Mouse (Mus musculus) MEL (cell line): Measurements from ENCODE around the gene U2af1l4. TPM values are rescaled to one million over a fixed set of nuclear protein-coding genes. Genes with fewer than 3 reads are reported as not detected.

ENCODE experiments used
- DNase-seq: peaks from one replicate; pipeline ENCODE4 v3.0.0; 2011; ENCODE audit warnings: low read depth, low spot score
- H3K27ac ChIP-seq: 2 replicates; pipeline ENCODE4 v1.5.1; 2012; ENCODE audit warnings: low read depth, mild to moderate bottlenecking, control low read depth, low read length, moderate library complexity; ENCODE audit not compliant: control insufficient read depth
- H3K27me3 ChIP-seq, 2 experiments: fragments of 150-350 bp in 1 of 2; sonication (generic) in 1 of 2; 2 replicates each; pipeline ENCODE4 v1.6.1; 2012; ENCODE audit warnings: low read length in 2 of 2, mild to moderate bottlenecking in 2 of 2, improper control_type of control experiment in 1 of 2, moderate library complexity in 1 of 2; ENCODE audit not compliant: insufficient read depth in 2 of 2, control insufficient read depth in 1 of 2
- H3K36me3 ChIP-seq, 2 experiments: 2 replicates each; pipeline ENCODE4 v1.6.1; 2012 to 2014; ENCODE audit warnings: low read length in 2 of 2, improper control_type of control experiment in 1 of 2, inconsistent platforms in 1 of 2, mild to moderate bottlenecking in 1 of 2; ENCODE audit not compliant: insufficient read depth in 2 of 2, control insufficient read depth in 1 of 2
- H3K4me1 ChIP-seq, 2 experiments: fragments of 150-350 bp in 1 of 2; sonication (generic) in 1 of 2; 2 replicates each; pipeline ENCODE4 v1.6.1; 2012; ENCODE audit warnings: low read length in 2 of 2, improper control_type of control experiment in 1 of 2, mild to moderate bottlenecking in 1 of 2; ENCODE audit not compliant: insufficient read depth in 2 of 2, control insufficient read depth in 1 of 2
- H3K4me3 ChIP-seq, 2 experiments: fragments of 150-350 bp in 1 of 2; sonication (generic) in 1 of 2; 2 replicates each; pipeline ENCODE4 v1.5.1; 2012; ENCODE audit warnings: low read depth in 2 of 2, low read length in 2 of 2, mild to moderate bottlenecking in 2 of 2, moderate library complexity in 2 of 2, control low read depth in 1 of 2, improper control_type of control experiment in 1 of 2; ENCODE audit not compliant: control insufficient read depth in 1 of 2, insufficient read depth in 1 of 2
- H3K79me2 ChIP-seq: 2 replicates; pipeline ENCODE4 v1.6.1; 2012; ENCODE audit warnings: mild to moderate bottlenecking, low read length, moderate library complexity; ENCODE audit not compliant: control insufficient read depth, poor library complexity, insufficient read depth
- H3K9ac ChIP-seq: 2 replicates; pipeline ENCODE4 v1.6.1; 2012; ENCODE audit warnings: low read depth, mild to moderate bottlenecking, control low read depth, low read length, moderate library complexity; ENCODE audit not compliant: control insufficient read depth, poor library complexity, severe bottlenecking
- H3K9me3 ChIP-seq: fragments of 150-350 bp; sonication (generic); replicated peaks from 2 replicates; pipeline ENCODE4 v1.6.1; 2012; ENCODE audit warnings: mild to moderate bottlenecking, low read length, improper control_type of control experiment, moderate library complexity; ENCODE audit not compliant: insufficient read depth
- CHD1 ChIP-seq: IDR thresholded peaks from 2 replicates; pipeline ENCODE4 v1.6.1; 2012; ENCODE audit warnings: low read depth, mild to moderate bottlenecking, inconsistent platforms, low read length, improper control_type of control experiment
- CHD2 ChIP-seq: IDR thresholded peaks from 2 replicates; pipeline ENCODE4 v1.6.1; 2011; ENCODE audit warnings: low read length, improper control_type of control experiment
- CTCF ChIP-seq, 3 experiments: IDR thresholded peaks in 2 of 3; conservative IDR thresholded peaks in 1 of 3; 2 replicates each; pipeline ENCODE4 v1.5.1; 2011 to 2012; ENCODE audit warnings: low read length in 3 of 3, low read depth in 2 of 3, mild to moderate bottlenecking in 2 of 3, improper control_type of control experiment in 1 of 3, inconsistent platforms in 1 of 3, mixed read lengths in 1 of 3, moderate library complexity in 1 of 3; ENCODE audit not compliant: control insufficient read depth in 1 of 3, insufficient read depth in 1 of 3, poor library complexity in 1 of 3, severe bottlenecking in 1 of 3
- E2F4 ChIP-seq: IDR thresholded peaks from 2 replicates; pipeline ENCODE4 v1.6.1; 2011; ENCODE audit warnings: low read depth, low read length, improper control_type of control experiment, borderline replicate concordance
- EP300 ChIP-seq, 2 experiments: IDR thresholded peaks; 2 replicates each; pipeline ENCODE4 v1.6.1; 2011; ENCODE audit warnings: improper control_type of control experiment in 2 of 2, low read length in 2 of 2, low read depth in 1 of 2, mild to moderate bottlenecking in 1 of 2
- ETS1 ChIP-seq: IDR thresholded peaks from 2 replicates; pipeline ENCODE4 v1.6.1; 2012; ENCODE audit warnings: low read depth, mild to moderate bottlenecking, inconsistent platforms, low read length, improper control_type of control experiment, moderate library complexity
- GATA1 ChIP-seq: IDR thresholded peaks from 2 replicates; pipeline ENCODE4 v1.6.1; 2011; ENCODE audit warnings: low read depth, low read length, improper control_type of control experiment
- HCFC1 ChIP-seq: IDR thresholded peaks from 2 replicates; pipeline ENCODE4 v1.6.1; 2012; ENCODE audit warnings: low read depth, mild to moderate bottlenecking, inconsistent platforms, low read length, improper control_type of control experiment, moderate library complexity
- JUND ChIP-seq: IDR thresholded peaks from 2 replicates; pipeline ENCODE4 v1.6.1; 2011; ENCODE audit warnings: low read depth, mild to moderate bottlenecking, improper control_type of control experiment, low read length
- KAT2A ChIP-seq: conservative IDR thresholded peaks from 2 replicates; pipeline ENCODE4 v1.6.1; 2012; ENCODE audit warnings: low read depth, low read length, improper control_type of control experiment, inconsistent platforms
- MAFK ChIP-seq: IDR thresholded peaks from 2 replicates; pipeline ENCODE4 v1.6.1; 2011; ENCODE audit warnings: low read depth, mild to moderate bottlenecking, low read length, improper control_type of control experiment, borderline replicate concordance
- MAX ChIP-seq: IDR thresholded peaks from 2 replicates; pipeline ENCODE4 v1.6.1; 2011; ENCODE audit warnings: low read length, improper control_type of control experiment
- MEF2A ChIP-seq: IDR thresholded peaks from 2 replicates; pipeline ENCODE4 v1.6.1; 2014; ENCODE audit warnings: low read depth, mild to moderate bottlenecking, inconsistent platforms, low read length, improper control_type of control experiment; ENCODE audit not compliant: poor library complexity, insufficient replicate concordance, severe bottlenecking; ENCODE audit errors: extremely low read depth
- MXI1 ChIP-seq: IDR thresholded peaks from 2 replicates; pipeline ENCODE4 v1.6.1; 2011; ENCODE audit warnings: mild to moderate bottlenecking, low read depth, low read length, improper control_type of control experiment
- MYB ChIP-seq: IDR thresholded peaks from 2 replicates; pipeline ENCODE4 v1.6.1; 2011; ENCODE audit warnings: mild to moderate bottlenecking, low read depth, low read length, improper control_type of control experiment
- MYC ChIP-seq: IDR thresholded peaks from 2 replicates; pipeline ENCODE4 v1.6.1; 2011; ENCODE audit warnings: low read depth, mild to moderate bottlenecking, low read length, improper control_type of control experiment, moderate library complexity
- NELFE ChIP-seq: IDR thresholded peaks from 2 replicates; pipeline ENCODE4 v1.6.1; 2011; ENCODE audit warnings: low read depth, low read length, improper control_type of control experiment
- NRF1 ChIP-seq: IDR thresholded peaks from 2 replicates; pipeline ENCODE4 v1.6.1; 2014; ENCODE audit warnings: low read depth, mild to moderate bottlenecking, inconsistent platforms, low read length, improper control_type of control experiment, moderate library complexity; ENCODE audit not compliant: poor library complexity, insufficient read depth, severe bottlenecking
- POLR2AphosphoS2 ChIP-seq: IDR thresholded peaks from 2 replicates; pipeline ENCODE4 v1.6.1; 2011; ENCODE audit warnings: low read length, improper control_type of control experiment
- RAD21 ChIP-seq: IDR thresholded peaks from 2 replicates; pipeline ENCODE4 v1.6.1; 2011; ENCODE audit warnings: mild to moderate bottlenecking, low read depth, low read length, improper control_type of control experiment
- RCOR1 ChIP-seq: IDR thresholded peaks from 2 replicates; pipeline ENCODE4 v1.6.1; 2012; ENCODE audit warnings: low read depth, mild to moderate bottlenecking, inconsistent platforms, low read length, improper control_type of control experiment
- SIN3A ChIP-seq: IDR thresholded peaks from 2 replicates; pipeline ENCODE4 v1.6.1; 2012; ENCODE audit warnings: low read length, improper control_type of control experiment, inconsistent platforms
- TAL1 ChIP-seq: IDR thresholded peaks from 2 replicates; pipeline ENCODE4 v1.6.1; 2012; ENCODE audit warnings: mild to moderate bottlenecking, inconsistent platforms, low read length, moderate library complexity, mixed read lengths
- TCF12 ChIP-seq: IDR thresholded peaks from 2 replicates; pipeline ENCODE4 v1.6.1; 2014; ENCODE audit warnings: low read depth, mild to moderate bottlenecking, inconsistent platforms, low read length, improper control_type of control experiment, moderate library complexity
- UBTF ChIP-seq: IDR thresholded peaks from 2 replicates; pipeline ENCODE4 v1.6.1; 2012; ENCODE audit warnings: low read depth, mild to moderate bottlenecking, inconsistent platforms, low read length, improper control_type of control experiment, moderate library complexity, borderline replicate concordance; ENCODE audit not compliant: insufficient read depth
- USF1 ChIP-seq: IDR thresholded peaks from 2 replicates; pipeline ENCODE4 v1.6.1; 2014; ENCODE audit warnings: low read depth, mild to moderate bottlenecking, inconsistent platforms, low read length, improper control_type of control experiment, moderate library complexity
- USF2 ChIP-seq, 2 experiments: IDR thresholded peaks; 2 replicates each; pipeline ENCODE4 v1.6.1; 2011 to 2012; ENCODE audit warnings: improper control_type of control experiment in 2 of 2, low read length in 2 of 2, borderline replicate concordance in 1 of 2, inconsistent platforms in 1 of 2, low read depth in 1 of 2, mild to moderate bottlenecking in 1 of 2; ENCODE audit not compliant: insufficient read depth in 1 of 2
- ZC3H11A ChIP-seq: IDR thresholded peaks from 2 replicates; pipeline ENCODE4 v1.6.1; 2012; ENCODE audit warnings: low read depth, mild to moderate bottlenecking, inconsistent platforms, low read length, improper control_type of control experiment
- ZMIZ1 ChIP-seq: IDR thresholded peaks from 2 replicates; pipeline ENCODE4 v1.6.1; 2012; ENCODE audit warnings: low read depth, mild to moderate bottlenecking, inconsistent platforms, low read length, improper control_type of control experiment, moderate library complexity
- ZNF384 ChIP-seq: IDR thresholded peaks from 2 replicates; pipeline ENCODE4 v1.6.1; 2012; ENCODE audit warnings: low read depth, mild to moderate bottlenecking, inconsistent platforms, low read length, improper control_type of control experiment
- polyA plus RNA-seq, 2 experiments: library from polyadenylated mRNA; stranded (reverse) in 1 of 2; unstranded in 1 of 2; fragments of >175 nt in 1 of 2; fragments of >200 nt in 1 of 2; gene quantifications; 2 replicates each; pipeline versions ENCODE4 v1.2.1 to v1.2.4; 2012; ENCODE audit warnings: low replicate concordance in 2 of 2, low read depth in 1 of 2; ENCODE audit not compliant: insufficient read length in 2 of 2, insufficient read depth in 1 of 2, missing spikeins in 1 of 2
- total RNA-seq: library from RNA; depleted of rRNA; stranded (reverse); fragments of 300-350 nt; gene quantifications from 2 replicates; pipeline ENCODE4 v1.2.3, GENCODE M21; 2012

U2af1l4 gene
- total and polyA plus RNA-seq, 3 experiments: 72.5 to 74.2 TPM; not detected in 1

DNA sequence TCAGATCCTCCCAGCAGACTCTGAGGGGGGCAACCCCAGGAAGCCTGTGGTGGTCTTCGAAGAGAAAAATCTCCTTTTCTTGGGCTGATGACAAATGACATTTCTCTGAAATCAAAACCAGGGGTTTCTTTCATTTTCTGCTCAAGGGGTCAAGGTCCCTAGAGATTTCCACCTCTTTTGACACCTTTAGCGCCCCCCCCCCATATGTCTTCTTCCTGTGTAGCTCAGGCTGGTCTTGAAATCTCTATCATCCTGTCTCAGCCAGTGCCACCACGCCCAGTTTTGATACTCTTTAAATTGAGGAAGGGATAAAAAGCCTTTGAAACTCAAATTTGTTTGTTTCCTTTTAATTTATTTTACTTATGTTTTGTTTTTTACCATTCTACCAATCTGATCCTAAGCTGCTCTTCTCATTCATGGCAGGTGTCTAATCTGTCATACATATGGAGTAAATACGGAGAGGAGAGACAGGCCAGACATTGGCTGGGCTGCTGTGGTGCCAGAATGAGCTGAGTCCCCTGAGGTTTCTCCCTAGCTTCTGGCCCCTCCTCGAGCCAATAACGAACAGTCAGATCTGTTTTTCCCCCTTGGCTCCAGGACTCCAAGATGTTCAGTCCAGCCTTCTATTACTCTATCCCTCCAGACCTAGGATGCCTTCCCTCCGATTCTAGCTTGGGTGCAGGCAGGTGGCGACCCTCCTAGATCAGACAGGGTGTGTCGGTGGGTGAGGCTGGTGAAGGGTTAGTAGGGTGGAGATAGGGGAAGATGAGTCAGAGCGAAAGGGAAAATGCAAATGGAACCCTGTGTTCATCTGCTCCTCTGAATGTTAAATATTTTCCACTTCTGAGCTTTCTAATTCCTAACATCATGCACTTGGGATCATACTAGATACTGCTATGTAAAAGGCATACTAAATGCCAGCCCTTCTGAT is 30.7 kb downstream of the U2af1l4 start (continued):
- TF ChIP-seq MYC (peak; percentile 60; the same call in 1 of the 2 replicates), ZMIZ1 (no peak; the same call in 1 of the 2 replicates), SIN3A (peak; percentile 51), USF1 (no peak), NELFE (peak; percentile 43; the same call in 1 of the 2 replicates), E2F4 (no peak), GATA1 (peak; percentile 17; the same call in 1 of the 2 replicates), KAT2A (no peak), TAL1 (no peak)
- TF ChIP-seq, all 39 proteins: peak for 11

DNA sequence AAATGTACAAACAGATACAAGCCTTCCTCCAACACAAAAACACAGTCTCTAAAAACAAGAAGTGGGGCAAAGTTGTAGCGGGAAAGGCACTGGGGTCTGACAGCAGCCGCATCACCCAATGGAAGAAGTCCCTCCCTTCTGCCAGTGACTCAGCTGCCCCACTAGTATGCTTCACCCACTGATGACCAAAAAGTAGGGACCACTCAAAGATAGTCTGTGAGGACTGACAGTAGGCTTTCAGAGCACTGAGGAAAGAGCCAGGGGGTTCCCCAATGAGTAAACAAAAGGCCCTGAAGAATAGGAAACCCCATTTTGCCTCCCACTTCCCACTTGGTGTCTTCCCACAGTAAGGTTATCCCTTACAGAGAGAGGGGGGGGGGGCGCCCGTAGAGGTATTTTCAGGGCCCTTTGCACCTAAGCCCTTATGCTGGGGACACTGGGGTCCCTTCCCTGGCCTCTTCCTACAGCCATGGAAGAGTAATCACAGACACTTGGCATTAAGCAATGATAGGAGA is 31.5 kb downstream of the U2af1l4 start:
- 0 out of 2 replicates have a peak, but pooled peaks have one; percentile 5 for TF ChIP-seq JUND
- TF ChIP-seq MXI1: 0 out of 2 replicates have a peak, but pooled peaks have one; percentile 2
- no peak; the same call in 1 of the 2 replicates for TF ChIP-seq HCFC1
- TF ChIP-seq ZC3H11A: no peak
- no peak for TF ChIP-seq ZNF384
- no peak for TF ChIP-seq UBTF
- TF ChIP-seq ZMIZ1: no peak
- TF ChIP-seq CHD2: no peak
- TF ChIP-seq TCF12: 0 out of 2 replicates have a peak, but pooled peaks have one; percentile 12
- TF ChIP-seq NRF1: no peak
- TF ChIP-seq ETS1: 0 out of 2 replicates have a peak, but pooled peaks have one; percentile 5
- TF ChIP-seq MEF2A: no peak
- no peak for TF ChIP-seq USF2 (IDR thresholded peaks at IDR 0.05; ENCODE audit: borderline replicate concordance in 1 of 2, insufficient read depth in 1 of 2, low read depth in 1 of 2, low read length in 2 of 2)
- no peak for TF ChIP-seq MAX
- no peak for TF ChIP-seq CTCF (IDR thresholded peaks at IDR 0.05 in 2 of 3, conservative IDR thresholded peaks at IDR 0.05 in 1 of 3; ENCODE audit: control insufficient read depth in 1 of 3, insufficient read depth in 1 of 3, low read depth in 2 of 3, low read length in 3 of 3, poor library complexity in 1 of 3, severe bottlenecking in 1 of 3)
- TF ChIP-seq RCOR1: 0 out of 2 replicates have a peak, but pooled peaks have one; percentile 7
- peak in 1 of 2 experiments; percentile 1; a peak in 1 of 4 replicates for TF ChIP-seq EP300 (IDR thresholded peaks at IDR 0.05; ENCODE audit: low read depth in 1 of 2, low read length in 2 of 2)
- no peak for TF ChIP-seq GATA1
- no peak for TF ChIP-seq RAD21
- no peak for TF ChIP-seq MAFK
- no peak for TF ChIP-seq CHD1
- no peak for TF ChIP-seq POLR2AphosphoS2
- TF ChIP-seq KAT2A: no peak
- no peak for TF ChIP-seq NELFE
- no peak for TF ChIP-seq MYB
- no peak for TF ChIP-seq USF1
- TF ChIP-seq E2F4: no peak
- Histone ChIP-seq H3K27me3 (no peaks in the 10 kb centered on the region), H3K4me1 (peaks cover 10 to 40% of the 10 kb centered on the region in 2 experiments; a peak in 3 of 4 replicates), H3K36me3 (peaks cover 0 to 13% of the 10 kb centered on the region in 2 experiments; a peak in 2 of 4 replicates), H3K4me3 (peak overlapping the region in 1 of 2 experiments; percentile 54; a peak in 2 of 4 replicates), H3K9me3 (no peaks in the 10 kb centered on the region), H3K79me2 (peaks cover 5% of the 10 kb centered on the region; the same call in 1 of the 2 replicates), H3K9ac (peak overlapping the region; percentile 56), H3K27ac (peak overlapping the region; percentile 84)
- DNase-seq: peak; percentile 72
